Mouse (Mus musculus) intestine, embryonic 14.5 days (tissue): ENCODE results near the gene Ephb2. TPM values are rescaled to one million over a fixed set of nuclear protein-coding genes. Genes with fewer than 3 reads are reported as not detected.

ENCODE experiments used
- ATAC-seq: fragments of 200-750 bp; cut with Nextera tagmentation; replicated peaks from 2 replicates; pipeline ENCODE4 v1.8.0; 2017; ENCODE audit warnings: low read depth, moderate number of reproducible peaks, moderate TSS enrichment, moderate library complexity; ENCODE audit not compliant: low FRiP score, low TSS enrichment
- DNase-seq: peaks from one replicate; pipeline ENCODE4 v3.0.0-alpha.2; 2018; ENCODE audit warnings: low spot score
- H3K27ac ChIP-seq: fragments of 300-500 bp; sonication (generic); 2 replicates; pipeline ENCODE4 v1.5.1; 2014; ENCODE audit warnings: low read depth, mild to moderate bottlenecking, control low read depth
- H3K27me3 ChIP-seq: fragments of 300-500 bp; sonication (generic); replicated peaks from 2 replicates; pipeline ENCODE4 v1.6.1; 2014; ENCODE audit warnings: low read length, control low read depth; ENCODE audit not compliant: control insufficient read depth, insufficient read depth
- H3K36me3 ChIP-seq: fragments of 300-500 bp; sonication (generic); 2 replicates; pipeline ENCODE4 v1.6.1; 2014; ENCODE audit warnings: low read length, control low read depth; ENCODE audit not compliant: control insufficient read depth, insufficient read depth
- H3K4me1 ChIP-seq: fragments of 300-500 bp; sonication (generic); replicated peaks from 2 replicates; pipeline ENCODE4 v1.6.1; 2014; ENCODE audit warnings: low read length, control low read depth, mixed read lengths; ENCODE audit not compliant: control insufficient read depth, insufficient read depth
- H3K4me2 ChIP-seq: fragments of 300-500 bp; sonication (generic); 2 replicates; pipeline ENCODE4 v1.6.1; 2014; ENCODE audit warnings: low read length
- H3K4me3 ChIP-seq: fragments of 300-500 bp; sonication (generic); 2 replicates; pipeline ENCODE4 v1.5.1; 2014; ENCODE audit warnings: low read depth, low read length, control low read depth, mixed read lengths
- H3K9ac ChIP-seq: fragments of 300-500 bp; sonication (generic); 2 replicates; pipeline ENCODE4 v1.6.1; 2014; ENCODE audit warnings: mild to moderate bottlenecking, low read length
- H3K9me3 ChIP-seq: fragments of 300-500 bp; sonication (generic); 2 replicates; pipeline ENCODE4 v1.6.1; 2016; ENCODE audit warnings: low read length, control low read depth; ENCODE audit not compliant: control insufficient read depth
- WGBS: fragments of 180-500 bp; shearing (Covaris S2); extraction: QIAGEN DNeasy Blood & Tissue Kit; methylation state at CpG from one replicate; pipeline ENCODE4 v1.1.7; 2014; 5-methylcytosine and 5-hydroxymethylcytosine counted together
- polyA plus RNA-seq: library from polyadenylated mRNA; unstranded; fragments of >200 nt; fragmentation: Nextera tagmentation; extraction: Ambion mirVana; gene quantifications from 2 replicates; pipeline ENCODE4 v1.2.1, GENCODE M21; 2014

The Ephb2 gene
- polyA plus RNA-seq, 1 experiment from 2014 or later, result 11.4 TPM

DNA sequence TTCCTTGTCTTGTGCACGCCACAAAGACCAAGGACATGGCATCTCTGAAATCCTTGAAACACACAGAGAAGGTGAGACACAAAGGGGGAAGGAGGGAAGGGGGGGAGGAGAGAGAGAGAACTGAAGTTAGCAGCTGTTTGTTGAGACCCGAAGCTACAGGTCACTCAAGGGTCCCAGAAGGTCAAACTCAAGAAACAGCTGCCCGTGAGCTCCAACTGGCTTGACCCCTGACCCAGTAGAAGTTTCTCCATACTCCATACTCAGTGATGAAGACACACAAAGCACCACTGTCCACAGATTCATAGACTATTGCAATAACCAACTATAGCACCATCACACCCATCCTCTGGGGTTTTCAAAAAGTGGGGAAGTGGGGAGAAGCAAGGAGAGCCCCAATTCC lies 113.9 kb downstream of the Ephb2 start:
- DNase-seq, result no peak

GRCm38 (mm10) chr4:136720025-136720424 lies 115.8 kb downstream of the Ephb2 start:
- Histone ChIP-seq H3K27me3 (no peaks in the 10 kb centered on the region), H3K4me1 (peaks cover 5% of the 10 kb centered on the region; the same call in 1 of the 2 replicates), H3K4me3 (no peak overlapping the region), H3K4me2 (no peak overlapping the region), H3K36me3 (no peaks in the 10 kb centered on the region), H3K27ac (no peak overlapping the region), H3K9me3 (no peaks in the 10 kb centered on the region), H3K9ac (no peak overlapping the region)
- ATAC-seq, result no peak
- WGBS, result 77% methylated on average over 9 of the region's 9 CpGs
- no peak for DNase-seq

More for the DNA sequence above, 113.9 kb downstream of the Ephb2 start:
- Histone ChIP-seq H3K4me3 (no peak overlapping the region), H3K4me2 (no peak overlapping the region), H3K36me3 (no peaks in the 10 kb centered on the region), H3K27me3 (no peaks in the 10 kb centered on the region), H3K27ac (no peak overlapping the region; the same call in 1 of the 2 replicates), H3K9me3 (no peaks in the 10 kb centered on the region), H3K9ac (no peak overlapping the region), H3K4me1 (peaks cover 11% of the 10 kb centered on the region)
- no peak for ATAC-seq
- 47% methylated on average over 3 of the region's 3 CpGs for WGBS

DNA sequence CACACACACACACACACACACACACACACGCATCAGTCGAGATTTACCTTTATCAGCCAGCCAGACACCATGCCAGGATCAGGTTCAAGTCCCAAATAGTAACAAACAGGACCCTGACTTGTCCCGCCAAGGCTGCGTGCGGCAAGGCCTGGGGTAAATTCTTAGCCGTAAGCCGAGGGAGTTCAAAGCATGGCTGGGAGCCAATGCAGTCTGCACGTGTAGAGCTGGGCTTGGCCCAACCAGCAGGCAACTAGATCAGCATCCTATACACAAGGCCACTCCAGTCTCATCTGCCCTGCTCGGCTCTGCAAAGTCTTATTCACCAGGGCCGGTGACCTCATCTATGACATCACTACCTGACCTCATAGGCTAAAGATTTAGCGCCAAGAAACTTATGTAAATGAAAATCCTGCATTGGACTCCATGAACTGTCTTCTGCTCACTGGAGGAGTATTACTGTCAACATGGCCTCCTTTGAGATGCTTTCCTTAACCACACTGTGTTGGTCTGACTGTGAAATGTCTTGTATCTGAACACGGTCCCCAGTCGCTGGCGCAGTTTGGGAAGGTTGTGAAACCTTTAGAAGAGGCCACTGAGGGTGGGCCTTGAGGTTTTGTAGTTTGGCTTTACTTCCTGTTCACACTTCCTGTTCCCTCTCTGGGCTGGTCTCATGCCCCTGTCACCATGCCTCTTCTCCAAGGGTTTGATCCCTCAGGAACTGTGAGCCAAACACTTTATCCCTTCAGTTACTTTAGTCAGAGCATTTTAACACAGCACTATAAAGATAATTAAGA lies 117.4 kb downstream of the Ephb2 start:
- WGBS, result 92% methylated on average over 14 of the region's 14 CpGs
- H3K9me3 ChIP-seq, result no peaks in the 10 kb centered on the region
- no peaks in the 10 kb centered on the region for H3K27me3 ChIP-seq
- H3K4me2 ChIP-seq, result no peak overlapping the region
- H3K36me3 ChIP-seq, result no peaks in the 10 kb centered on the region
- H3K27ac ChIP-seq, result no peak overlapping the region
- H3K4me1 ChIP-seq, result peaks cover 4% of the 10 kb centered on the region; the same call in 1 of the 2 replicates
- DNase-seq, result no peak
- no peak overlapping the region for H3K4me3 ChIP-seq
- no peak overlapping the region for H3K9ac ChIP-seq
- no peak for ATAC-seq

GRCm38 (mm10) chr4:136716561-136716972 lies 119.2 kb downstream of the Ephb2 start:
- 88% methylated on average over 7 of the region's 7 CpGs for WGBS
- peaks cover 6% of the 10 kb centered on the region; the same call in 1 of the 2 replicates for H3K4me1 ChIP-seq
- DNase-seq (no peak), ATAC-seq (no peak)
- no peaks in the 10 kb centered on the region for H3K9me3 ChIP-seq
- H3K4me3 ChIP-seq, result no peak overlapping the region
- no peak overlapping the region for H3K4me2 ChIP-seq
- no peaks in the 10 kb centered on the region for H3K27me3 ChIP-seq
- H3K36me3 ChIP-seq, result no peaks in the 10 kb centered on the region
- no peak overlapping the region for H3K27ac ChIP-seq
- no peak overlapping the region for H3K9ac ChIP-seq

GRCm38 (mm10) chr4:136714530-136714929 lies 121.3 kb downstream of the Ephb2 start:
- Histone ChIP-seq H3K4me1 (peaks cover 6% of the 10 kb centered on the region; the same call in 1 of the 2 replicates), H3K27me3 (no peaks in the 10 kb centered on the region), H3K4me2 (no peak overlapping the region), H3K9ac (no peak overlapping the region), H3K27ac (no peak overlapping the region), H3K4me3 (no peak overlapping the region), H3K36me3 (no peaks in the 10 kb centered on the region), H3K9me3 (no peaks in the 10 kb centered on the region)
- ATAC-seq (no peak), DNase-seq (no peak)
- WGBS, result 42% methylated on average over 6 of the region's 6 CpGs

GRCm38 (mm10) chr4:136713889-136714288 lies 121.9 kb downstream of the Ephb2 start:
- Histone ChIP-seq H3K27me3 (no peaks in the 10 kb centered on the region), H3K27ac (no peak overlapping the region), H3K4me3 (no peak overlapping the region), H3K9me3 (no peaks in the 10 kb centered on the region), H3K4me1 (peaks cover 7% of the 10 kb centered on the region; the same call in 1 of the 2 replicates), H3K4me2 (no peak overlapping the region), H3K9ac (no peak overlapping the region), H3K36me3 (no peaks in the 10 kb centered on the region)
- DNase-seq, result no peak
- ATAC-seq, result no peak
- WGBS, result 82% methylated on average over 7 of the region's 7 CpGs

DNA sequence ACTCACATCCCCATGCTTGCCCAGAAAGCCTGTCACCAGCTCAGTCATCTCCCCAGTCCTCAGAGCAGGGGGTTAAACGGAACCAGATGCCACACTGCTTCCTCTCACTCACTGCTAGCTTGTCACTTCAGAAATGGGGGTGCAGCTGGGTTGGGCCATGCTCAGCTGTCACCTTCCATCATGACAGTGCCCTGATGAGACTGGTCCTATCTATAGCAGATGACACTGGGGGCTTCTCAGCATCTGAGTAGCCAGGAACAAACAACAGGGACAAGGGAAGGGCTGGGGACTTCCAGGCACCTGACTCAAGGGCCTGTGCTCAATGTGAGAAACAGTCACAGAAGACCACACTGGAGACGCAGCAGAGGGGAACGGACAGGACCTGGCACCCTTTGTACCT lies 122.4 kb downstream of the Ephb2 start:
- Histone ChIP-seq H3K27me3 (no peaks in the 10 kb centered on the region), H3K27ac (no peak overlapping the region), H3K9ac (no peak overlapping the region), H3K4me1 (peaks cover 9% of the 10 kb centered on the region; the same call in 1 of the 2 replicates), H3K4me3 (no peak overlapping the region), H3K36me3 (no peaks in the 10 kb centered on the region), H3K9me3 (no peaks in the 10 kb centered on the region), H3K4me2 (no peak overlapping the region)
- DNase-seq (no peak), ATAC-seq (no peak)
- 76% methylated on average over 3 of the region's 3 CpGs for WGBS

DNA sequence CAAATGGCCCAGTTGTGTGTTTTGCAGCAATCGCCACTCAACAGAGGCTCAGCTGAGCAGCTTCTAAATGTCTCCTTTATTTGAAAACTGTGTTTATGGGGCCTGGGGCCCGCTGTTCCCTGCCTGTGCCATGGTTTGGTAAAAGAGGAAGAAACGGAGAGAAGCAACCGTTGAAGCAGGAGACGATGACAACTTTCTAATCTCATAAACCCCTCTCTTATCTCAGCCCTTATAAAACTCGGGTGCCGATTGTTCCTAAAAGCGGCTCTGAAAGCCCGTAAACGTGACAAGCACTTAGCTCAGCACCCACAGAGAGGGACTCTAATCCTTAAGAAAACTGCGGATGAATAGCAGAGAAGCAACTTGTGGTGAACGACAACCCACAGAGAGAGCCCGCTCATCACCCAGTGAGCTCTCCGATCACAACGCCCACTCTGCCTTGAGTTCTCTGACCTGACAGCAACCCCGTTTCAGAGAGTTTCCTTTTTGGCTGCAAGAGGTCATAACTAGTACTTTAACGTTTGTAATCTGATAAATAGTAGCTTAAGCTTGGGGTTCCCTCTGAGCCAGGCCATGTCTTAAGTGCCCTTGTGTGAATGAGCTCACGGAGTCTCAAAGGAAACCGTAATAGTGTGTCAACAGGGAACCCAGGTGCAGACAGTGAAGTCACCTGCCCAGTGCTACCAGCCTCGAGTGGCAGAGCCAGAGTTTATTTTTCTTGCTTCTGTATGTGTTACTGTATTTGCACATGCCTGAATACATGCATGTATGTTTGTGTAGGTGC lies 123.6 kb downstream of the Ephb2 start:
- WGBS, result 32% methylated on average over 20 of the region's 20 CpGs
- Histone ChIP-seq H3K4me3 (no peak overlapping the region), H3K4me2 (no peak overlapping the region), H3K9ac (no peak overlapping the region), H3K27me3 (no peaks in the 10 kb centered on the region), H3K36me3 (no peaks in the 10 kb centered on the region), H3K4me1 (peaks cover 9% of the 10 kb centered on the region; the same call in 1 of the 2 replicates), H3K27ac (no peak overlapping the region), H3K9me3 (no peaks in the 10 kb centered on the region)
- ATAC-seq (no peak), DNase-seq (no peak)
